Mouse (Mus musculus) forebrain, postnatal 0 days (tissue): ENCODE results near the gene Gli2. TPM values are rescaled to one million over a fixed set of nuclear protein-coding genes. Genes with fewer than 3 reads are reported as not detected.
A peak's percentile ranks its signal among the peaks of the same experiment; 100 is the strongest.

Experiments used
- ATAC-seq: fragments of 200-750 bp; cut with Nextera tagmentation; 2 replicates; pipeline ENCODE4 v1.8.0; 2017; ENCODE audit warnings: mild to moderate bottlenecking, moderate library complexity
- DNase-seq: peaks from one replicate; pipeline ENCODE4 v3.0.0-alpha.2; 2015
- H3K27ac ChIP-seq: fragments of 300-500 bp; sonication (generic); 2 replicates; pipeline ENCODE4 v1.5.1; 2014; ENCODE audit warnings: low read depth, mild to moderate bottlenecking, antibody characterized with exemption, low read length, moderate library complexity, mixed read lengths
- H3K27me3 ChIP-seq: fragments of 300-500 bp; sonication (generic); 2 replicates; pipeline ENCODE4 v1.6.1; 2014; ENCODE audit warnings: mild to moderate bottlenecking, low read length, mixed read lengths; ENCODE audit not compliant: insufficient read depth
- H3K36me3 ChIP-seq: fragments of 300-500 bp; sonication (generic); 2 replicates; pipeline ENCODE4 v1.6.1; 2014; ENCODE audit warnings: mild to moderate bottlenecking, moderate library complexity; ENCODE audit not compliant: insufficient read depth
- H3K4me1 ChIP-seq: fragments of 300-500 bp; sonication (generic); 2 replicates; pipeline ENCODE4 v1.6.1; 2014; ENCODE audit warnings: antibody characterized with exemption; ENCODE audit not compliant: insufficient read depth
- H3K4me2 ChIP-seq: fragments of 300-500 bp; sonication (generic); 2 replicates; pipeline ENCODE4 v1.6.1; 2014; ENCODE audit warnings: low read depth, mild to moderate bottlenecking, moderate library complexity
- H3K4me3 ChIP-seq: fragments of 300-500 bp; sonication (generic); 2 replicates; pipeline ENCODE4 v1.5.1; 2014; ENCODE audit warnings: low read depth, low read length, mixed read lengths
- H3K9ac ChIP-seq: fragments of 300-500 bp; sonication (generic); 2 replicates; pipeline ENCODE4 v1.6.1; 2014; ENCODE audit warnings: mild to moderate bottlenecking
- H3K9me3 ChIP-seq: fragments of 300-500 bp; sonication (generic); 2 replicates; pipeline ENCODE4 v1.6.1; 2016; ENCODE audit warnings: low read length
- CTCF ChIP-seq: sonication (generic); IDR thresholded peaks from 2 replicates; pipeline ENCODE4 v1.5.1; 2016; ENCODE audit warnings: antibody characterized with exemption, control low read depth, low read depth
- WGBS: fragments of 180-500 bp; shearing (Covaris S2); extraction: QIAGEN DNeasy Blood & Tissue Kit; methylation state at CpG from one replicate; pipeline ENCODE4 v1.1.7; 2014; 5-methylcytosine and 5-hydroxymethylcytosine counted together
- polyA plus RNA-seq: library from polyadenylated mRNA; unstranded; fragments of >200 nt; fragmentation: Nextera tagmentation; extraction: Ambion mirVana; gene quantifications from 2 replicates; pipeline ENCODE4 v1.2.1, GENCODE M21; 2015
- total RNA-seq: library from RNA; depleted of rRNA; stranded (reverse); fragments of >200 nt; gene quantifications from 2 replicates; pipeline ENCODE4 v1.2.3, GENCODE M21; 2014; rRNA removed

The Gli2 gene
- total RNA-seq: 0.92 and 4.4 TPM in 2 replicates
- polyA plus RNA-seq: 0.63 and 1.3 TPM in 2 replicates

GRCm38 (mm10) chr1:119053402-119053841, at the start of gene Gli2:
Gene Gli2 (minus strand): TSS chr1:119053619.
- H3K36me3 ChIP-seq: no peaks in the 10 kb centered on the region
- peaks cover 8% of the 10 kb centered on the region; the same call in 1 of the 2 replicates for H3K27me3 ChIP-seq
- peak within 1 kb of the TSS; percentile 9 for H3K27ac ChIP-seq
- peak within 1 kb of the TSS; percentile 47 for H3K9ac ChIP-seq
- peak; percentile 91 for DNase-seq
- peak within 1 kb of the TSS; percentile 45 for H3K4me3 ChIP-seq
- H3K9me3 ChIP-seq: no peaks in the 10 kb centered on the region
- ATAC-seq: peak; percentile 93
- TF ChIP-seq CTCF: peak; percentile 93
- peaks cover 5% of the 10 kb centered on the region; the same call in 1 of the 2 replicates for H3K4me1 ChIP-seq
- WGBS: under 1% methylated on average over 42 of the region's 42 CpGs
- H3K4me2 ChIP-seq: peak within 1 kb of the TSS; percentile 96

DNA sequence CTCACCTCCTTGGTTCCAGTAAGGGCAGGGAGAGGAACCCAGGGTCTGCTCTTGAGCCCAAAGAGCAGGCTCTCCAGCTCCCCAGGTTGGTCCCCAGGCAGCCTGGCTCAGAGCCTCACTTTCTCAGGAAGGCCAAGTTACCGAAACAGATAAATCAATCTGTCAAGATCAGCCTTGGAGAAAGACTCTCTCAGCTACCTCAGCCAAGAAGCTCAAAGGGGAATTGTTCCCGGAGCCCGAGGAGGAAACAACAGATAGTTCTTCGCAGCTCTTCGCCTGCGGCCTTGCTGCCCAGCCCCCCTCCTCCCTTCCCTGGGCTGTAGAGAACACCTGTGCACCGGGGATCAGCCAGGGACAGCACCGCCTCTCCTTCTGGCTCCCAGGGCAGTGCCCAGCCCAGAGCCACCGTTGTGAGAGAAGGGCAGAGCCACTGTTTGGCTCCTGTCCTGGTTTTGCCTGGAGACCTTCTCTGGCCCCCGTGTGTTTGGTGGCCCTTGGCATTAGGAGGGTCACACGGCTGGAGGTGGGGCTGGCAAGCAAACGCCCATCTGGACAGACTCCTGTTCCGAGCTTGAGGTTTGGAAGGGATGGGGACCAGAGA, 44.6 kb upstream of the Gli2 start:
- DNase-seq (no peak), ATAC-seq (no peak)

GRCm38 (mm10) chr1:119093739-119094138, 40.3 kb upstream of the Gli2 start:
- ATAC-seq (peak; percentile 79), DNase-seq (peak; percentile 87)
- no peaks in the 10 kb centered on the region for H3K4me1 ChIP-seq
- WGBS: 13% methylated on average over 8 of the region's 8 CpGs
- no peak overlapping the region for H3K4me2 ChIP-seq
- H3K9ac ChIP-seq: no peak overlapping the region
- peak; percentile 97 for TF ChIP-seq CTCF
- no peaks in the 10 kb centered on the region for H3K9me3 ChIP-seq
- H3K27ac ChIP-seq: no peak overlapping the region
- no peaks in the 10 kb centered on the region for H3K27me3 ChIP-seq
- H3K4me3 ChIP-seq: no peak overlapping the region
- H3K36me3 ChIP-seq: no peaks in the 10 kb centered on the region

More for the DNA sequence above, 44.6 kb upstream of the Gli2 start:
- H3K4me1 ChIP-seq: no peaks in the 10 kb centered on the region
- H3K4me3 ChIP-seq: no peak overlapping the region
- H3K4me2 ChIP-seq: no peak overlapping the region
- H3K9ac ChIP-seq: no peak overlapping the region
- no peaks in the 10 kb centered on the region for H3K9me3 ChIP-seq
- no peaks in the 10 kb centered on the region for H3K27me3 ChIP-seq
- WGBS: 58% methylated on average over 13 of the region's 13 CpGs
- no peak overlapping the region for H3K27ac ChIP-seq
- no peak for TF ChIP-seq CTCF
- H3K36me3 ChIP-seq: no peaks in the 10 kb centered on the region

DNA sequence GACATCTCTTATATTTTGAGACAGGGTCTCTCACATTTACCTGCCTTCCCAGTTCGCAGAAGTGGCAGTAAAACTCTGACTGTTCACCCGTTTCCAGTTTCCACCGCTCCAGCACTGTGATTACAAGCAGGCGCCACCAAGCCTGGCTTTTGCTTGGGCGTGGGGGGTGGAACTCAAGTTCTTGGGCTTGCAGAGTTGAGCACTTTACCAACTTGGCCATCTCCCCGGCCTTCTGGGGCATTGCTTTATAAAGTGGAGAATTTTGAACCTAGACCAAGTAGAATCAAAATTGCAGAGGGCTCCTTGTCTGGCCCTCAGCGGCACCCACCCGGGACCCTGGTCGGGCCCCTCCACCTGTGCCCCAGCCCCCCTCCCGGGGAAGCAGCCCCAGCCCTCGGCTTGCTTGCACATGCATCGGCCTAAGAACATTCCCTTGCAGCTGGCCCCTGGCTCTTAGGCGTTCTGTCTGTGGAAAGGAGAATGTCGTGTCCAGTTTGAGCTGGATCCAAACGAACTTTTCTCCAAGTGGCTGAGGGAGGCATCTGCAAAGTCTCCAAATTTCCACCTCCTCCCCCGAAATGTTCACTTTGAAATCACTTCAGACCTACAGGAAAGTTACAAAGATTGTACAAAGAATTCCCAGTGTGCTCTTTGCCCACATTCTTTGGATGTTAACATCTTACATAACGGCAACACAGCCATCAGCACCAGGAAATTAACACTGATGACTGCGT, 36.6 kb upstream of the Gli2 start:
- no peak overlapping the region for H3K4me2 ChIP-seq
- H3K4me1 ChIP-seq: no peaks in the 10 kb centered on the region
- H3K36me3 ChIP-seq: no peaks in the 10 kb centered on the region
- WGBS: 82% methylated on average over 18 of the region's 18 CpGs
- H3K9ac ChIP-seq: no peak overlapping the region
- H3K9me3 ChIP-seq: no peaks in the 10 kb centered on the region
- H3K27ac ChIP-seq: no peak overlapping the region
- DNase-seq (no peak), ATAC-seq (no peak)
- TF ChIP-seq CTCF: no peak
- no peaks in the 10 kb centered on the region for H3K27me3 ChIP-seq
- H3K4me3 ChIP-seq: no peak overlapping the region

DNA sequence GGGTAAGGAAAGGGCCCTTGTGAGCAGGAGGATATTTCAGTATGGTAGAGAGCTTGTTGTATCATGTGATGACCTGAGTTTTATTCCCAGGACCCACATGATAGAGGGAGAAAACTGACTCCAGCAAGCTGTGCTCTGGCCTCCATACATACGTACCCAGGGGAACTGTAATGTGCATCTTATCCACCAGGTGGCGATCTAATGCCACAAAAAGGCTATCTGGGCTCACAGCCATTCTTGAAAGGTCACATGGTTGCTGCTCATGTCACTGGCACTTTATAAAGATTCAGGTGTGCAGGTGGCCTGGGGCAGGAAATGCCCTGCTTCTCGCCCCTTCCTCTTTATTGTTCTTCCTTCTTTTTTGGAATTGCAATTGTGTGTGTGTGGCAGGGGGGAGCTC, 34.1 kb upstream of the Gli2 start:
- H3K9me3 ChIP-seq: no peaks in the 10 kb centered on the region
- H3K9ac ChIP-seq: no peak overlapping the region
- ATAC-seq (peak; percentile 72), DNase-seq (peak; percentile 92)
- no peak overlapping the region for H3K27ac ChIP-seq
- WGBS: 2% methylated on average over 3 of the region's 3 CpGs
- no peak overlapping the region for H3K4me3 ChIP-seq
- H3K4me1 ChIP-seq: no peaks in the 10 kb centered on the region
- H3K4me2 ChIP-seq: no peak overlapping the region
- H3K36me3 ChIP-seq: no peaks in the 10 kb centered on the region
- peak; percentile 98 for TF ChIP-seq CTCF
- no peaks in the 10 kb centered on the region for H3K27me3 ChIP-seq

DNA sequence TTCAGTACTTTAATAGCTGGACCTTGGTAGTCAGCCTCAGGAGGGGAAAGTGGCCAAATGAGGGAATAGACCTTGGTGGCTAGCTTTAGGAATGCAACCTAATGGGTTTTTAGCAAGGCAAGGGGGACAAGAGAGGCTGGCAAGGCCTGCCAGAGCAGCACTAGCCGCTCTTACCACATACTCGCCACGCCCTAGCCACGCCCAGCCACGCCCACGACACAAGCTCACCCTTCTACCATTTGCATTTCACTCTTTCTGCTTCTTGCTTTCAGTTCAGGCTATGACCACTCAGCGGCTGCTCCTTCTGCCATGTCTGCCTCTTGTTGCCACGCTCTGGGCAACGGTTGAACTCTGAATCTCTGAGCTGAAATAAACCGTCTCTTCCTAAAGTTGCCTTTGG, 32.4 kb upstream of the Gli2 start:
- H3K9me3 ChIP-seq: no peaks in the 10 kb centered on the region
- no peak for TF ChIP-seq CTCF
- ATAC-seq: no peak
- H3K27ac ChIP-seq: no peak overlapping the region
- H3K27me3 ChIP-seq: no peaks in the 10 kb centered on the region
- no peak for DNase-seq
- no peak overlapping the region for H3K4me2 ChIP-seq
- H3K4me3 ChIP-seq: no peak overlapping the region
- H3K9ac ChIP-seq: no peak overlapping the region
- no peaks in the 10 kb centered on the region for H3K4me1 ChIP-seq
- whole genome bisulfite sequencing: 63% methylated on average over 10 of the region's 10 CpGs
- no peaks in the 10 kb centered on the region for H3K36me3 ChIP-seq

- Histone ChIP-seq H3K27me3 (no peaks in the 10 kb centered on the region), H3K9me3 (no peaks in the 10 kb centered on the region), H3K4me2 (peak overlapping the region; percentile 34; the same call in 1 of the 2 replicates), H3K36me3 (no peaks in the 10 kb centered on the region), H3K4me1 (no peaks in the 10 kb centered on the region), H3K4me3 (no peak overlapping the region), H3K9ac (peak overlapping the region; percentile 33; the same call in 1 of the 2 replicates), H3K27ac (no peak overlapping the region)
- WGBS: 19% methylated on average over 10 of the region's 10 CpGs
- DNase-seq: peak; percentile 90
- peak; percentile 84 for ATAC-seq
- TF ChIP-seq CTCF: peak; percentile 90
These were observed 30.1 kb upstream of the Gli2 start for GRCm38 (mm10) chr1:119083468-119083921.
